Mouse (Mus musculus) adrenal gland, adult 18-20 months (tissue): ENCODE results near the gene Anapc7. TPM values are rescaled to one million over a fixed set of nuclear protein-coding genes. Genes with fewer than 3 reads are reported as not detected.
A peak's percentile ranks its signal among the peaks of the same experiment; 100 is the strongest.
"Not testable (repeated sequence)": the region's sequence is repeated elsewhere in the genome, so short reads cannot be mapped to it uniquely, and the experiment has no call there.

Source experiments
- DNase-seq, 2 experiments: peaks; one replicate each; pipeline ENCODE4 v3.0.0; 2021 to 2022; ENCODE audit warnings: low spot score in 2 of 2
- total RNA-seq, 2 experiments: library from RNA; stranded (reverse); gene quantifications; 1 replicate in 1 of 2; 2 replicates in 1 of 2; pipeline ENCODE4 v1.2.3; 2021

Gene Anapc7
- total RNA-seq, 2 experiments from 2014 or later: 42.2 to 51.8 TPM

DNA sequence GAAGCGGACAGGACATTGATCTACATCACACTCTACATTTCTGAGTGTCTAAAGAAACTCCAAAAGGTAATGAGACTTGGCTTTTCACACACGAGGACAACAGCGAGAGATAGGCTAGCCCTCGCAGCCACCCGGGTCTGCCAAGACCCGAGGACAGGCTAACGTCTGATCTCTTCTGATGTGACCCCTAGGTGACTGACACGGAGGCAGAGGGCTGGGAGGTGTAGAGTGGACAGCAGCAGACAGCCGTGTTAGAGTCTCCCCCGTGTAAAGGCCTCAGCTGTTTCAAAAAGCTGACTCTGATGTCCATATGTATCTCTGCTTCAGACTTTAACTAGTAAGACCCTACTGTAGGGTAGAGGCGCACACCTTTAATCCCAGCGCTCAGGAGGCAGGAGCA lies 18.1 kb upstream of the Anapc7 start:
- no peak for DNase-seq

DNA sequence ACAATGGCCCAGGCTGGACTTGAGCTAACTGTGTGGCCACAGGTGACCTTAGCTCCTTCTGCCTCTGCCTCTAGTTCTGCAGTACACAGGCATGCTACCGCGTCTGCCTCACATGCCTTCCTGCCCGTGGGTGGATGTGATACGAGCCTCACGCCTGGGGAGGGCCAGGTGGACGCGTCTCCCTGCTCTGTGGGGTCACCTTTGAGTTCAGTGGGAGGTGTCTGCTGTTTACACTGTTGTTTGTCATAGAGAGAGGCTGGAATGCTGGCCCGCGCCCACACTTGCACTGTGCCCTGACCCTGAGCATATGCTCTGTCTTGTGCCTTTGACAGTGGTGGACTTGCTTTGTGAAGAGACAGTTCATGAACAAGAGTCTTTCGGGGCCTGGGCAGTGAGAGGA lies 16.0 kb upstream of the Anapc7 start:
- no peak for DNase-seq

DNA sequence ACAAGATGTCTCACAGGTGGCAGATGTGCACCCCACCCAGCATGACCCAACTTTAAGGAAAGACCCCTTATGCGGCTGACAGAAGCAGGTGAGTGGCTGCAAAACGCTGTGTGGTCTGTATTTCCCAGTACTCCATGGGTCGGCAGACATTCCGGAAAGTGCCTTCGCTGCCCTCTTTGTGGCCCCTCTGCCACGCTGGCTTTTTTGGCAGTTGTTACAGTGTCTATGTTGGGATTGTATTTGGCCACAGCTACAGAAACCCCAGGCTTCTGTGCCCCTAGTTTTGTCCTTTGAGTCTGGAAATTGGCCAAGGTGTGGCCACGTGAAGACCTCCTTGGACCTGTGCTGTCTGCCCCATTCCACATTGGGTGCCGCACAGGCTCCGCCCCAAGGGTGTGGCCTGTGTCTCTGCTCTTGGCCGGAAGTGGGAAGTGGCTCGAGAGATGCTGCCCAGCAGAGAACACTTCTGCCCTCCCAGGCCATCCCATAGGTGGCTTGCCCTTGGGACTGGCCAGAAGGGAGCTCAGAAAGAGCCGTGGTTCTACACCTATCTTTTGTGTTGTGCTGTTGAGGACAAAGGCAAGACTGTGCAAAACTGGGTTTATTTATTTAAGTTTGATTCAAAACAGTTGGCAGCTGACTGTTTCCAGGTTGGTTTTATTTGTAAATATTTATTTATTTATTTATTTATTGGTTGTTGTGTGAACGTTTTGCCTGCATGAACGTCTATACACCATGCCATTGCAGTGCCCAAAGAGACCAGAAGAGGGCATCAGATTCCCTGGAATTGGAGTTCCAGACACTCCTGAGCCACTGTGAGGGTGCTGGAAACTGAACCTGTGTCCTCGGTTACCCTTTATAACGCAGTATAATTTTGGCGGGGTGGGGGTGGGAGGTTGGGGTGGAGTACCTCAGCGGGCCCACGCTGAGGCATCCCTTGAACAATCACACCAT lies 11.5 kb upstream of the Anapc7 start:
- DNase-seq: no peak

DNA sequence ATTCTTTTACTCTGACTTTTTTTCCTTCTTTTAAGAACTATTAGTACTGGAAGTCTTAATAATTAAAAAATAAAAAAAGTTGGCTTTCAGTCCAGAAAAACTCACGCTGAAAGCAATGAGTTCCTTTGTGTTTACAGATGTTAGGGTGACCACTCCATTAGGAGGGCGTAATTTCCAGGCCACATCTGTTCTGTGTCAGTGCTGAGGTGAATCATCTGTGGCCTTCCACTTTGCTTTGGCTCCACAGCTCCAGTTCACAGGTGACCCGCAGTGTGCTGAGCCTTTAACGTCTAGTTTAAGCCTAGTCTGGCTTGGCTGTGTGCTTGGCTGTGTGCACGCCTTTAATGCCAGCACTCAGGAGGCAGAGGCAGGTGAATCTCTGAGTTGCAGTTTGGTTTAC lies 9.6 kb upstream of the Anapc7 start:
- DNase-seq: no peak

DNA sequence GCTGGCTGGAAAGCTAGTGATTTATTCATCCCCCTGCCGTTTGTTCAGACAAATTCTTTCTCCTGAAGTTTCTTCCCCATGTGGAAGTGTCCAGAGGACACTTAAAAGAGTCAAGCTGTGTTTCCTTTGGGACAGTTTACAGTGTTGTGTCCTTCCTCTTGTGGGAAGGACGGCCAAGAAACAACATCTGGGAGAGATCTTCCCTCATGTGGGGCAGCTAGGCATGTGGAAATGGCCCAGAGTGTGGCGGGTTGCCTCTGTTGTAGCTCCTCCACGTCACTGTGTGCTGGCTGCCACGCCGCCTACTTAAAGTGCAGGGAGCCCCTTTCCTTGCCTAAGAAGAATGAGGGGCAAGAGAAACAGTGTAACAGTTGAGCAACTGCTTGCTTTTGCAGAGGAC lies 8.7 kb upstream of the Anapc7 start:
- DNase-seq: no peak

DNA sequence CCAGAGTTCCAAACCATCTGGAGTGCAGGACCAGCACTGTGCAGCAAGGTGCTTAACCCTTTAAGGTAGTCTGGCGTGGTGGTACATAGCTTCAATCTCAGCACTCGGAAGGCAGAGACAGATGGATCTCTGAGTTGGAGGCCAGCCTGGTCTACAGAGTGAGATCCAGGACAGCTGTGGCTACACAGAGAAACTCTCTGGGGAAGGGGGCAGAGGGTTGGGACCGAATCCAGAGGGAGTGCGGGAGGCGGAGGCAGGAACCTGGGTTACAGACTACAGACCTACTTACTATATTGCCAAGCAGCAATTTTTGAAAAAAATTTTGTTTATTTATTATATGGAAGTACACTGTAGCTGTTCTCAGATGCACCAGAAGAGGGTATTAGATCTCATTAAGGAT lies 7.1 kb upstream of the Anapc7 start:
- no peak for DNase-seq

DNA sequence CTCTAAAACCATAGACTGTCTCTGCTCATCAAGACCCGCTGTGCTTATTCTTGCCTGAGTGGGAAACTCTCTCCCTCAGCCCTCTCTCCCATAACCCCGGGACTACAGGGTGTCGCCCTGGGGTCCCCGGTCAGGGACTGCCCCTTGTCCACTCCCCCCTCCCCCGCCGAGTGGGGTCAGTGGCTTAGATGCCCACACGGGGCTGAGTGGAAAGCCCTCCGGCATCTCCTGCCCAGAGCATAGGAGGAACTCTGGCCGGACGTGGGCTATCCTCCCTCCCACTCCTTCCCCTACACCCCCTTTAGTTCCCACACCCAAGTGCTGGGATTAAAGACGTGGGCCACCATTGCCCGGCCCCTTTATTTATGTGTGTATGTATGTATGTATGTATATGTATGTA lies 6.0 kb upstream of the Anapc7 start:
- DNase-seq: no peak

DNA sequence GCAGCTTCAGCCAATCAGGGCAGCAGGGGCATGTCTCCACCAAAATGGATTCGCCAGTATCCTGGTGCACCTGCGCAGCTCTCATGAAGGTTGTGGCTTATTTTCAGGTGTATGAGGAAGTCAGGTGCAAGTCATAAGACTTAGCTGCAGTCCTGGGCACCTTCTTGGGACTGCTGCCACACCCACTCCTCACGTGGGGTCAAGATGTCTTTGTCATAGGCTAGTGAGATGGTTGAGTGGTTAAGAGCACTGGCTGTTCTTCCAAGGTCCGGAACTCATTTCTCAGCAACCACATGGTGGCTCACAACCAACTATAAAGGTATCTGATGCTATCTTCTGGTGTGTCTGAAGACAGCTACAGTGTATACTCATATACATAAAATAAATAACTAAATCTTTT lies 817 bp upstream of the Anapc7 start:
- not testable (repeated sequence) for DNase-seq

DNA sequence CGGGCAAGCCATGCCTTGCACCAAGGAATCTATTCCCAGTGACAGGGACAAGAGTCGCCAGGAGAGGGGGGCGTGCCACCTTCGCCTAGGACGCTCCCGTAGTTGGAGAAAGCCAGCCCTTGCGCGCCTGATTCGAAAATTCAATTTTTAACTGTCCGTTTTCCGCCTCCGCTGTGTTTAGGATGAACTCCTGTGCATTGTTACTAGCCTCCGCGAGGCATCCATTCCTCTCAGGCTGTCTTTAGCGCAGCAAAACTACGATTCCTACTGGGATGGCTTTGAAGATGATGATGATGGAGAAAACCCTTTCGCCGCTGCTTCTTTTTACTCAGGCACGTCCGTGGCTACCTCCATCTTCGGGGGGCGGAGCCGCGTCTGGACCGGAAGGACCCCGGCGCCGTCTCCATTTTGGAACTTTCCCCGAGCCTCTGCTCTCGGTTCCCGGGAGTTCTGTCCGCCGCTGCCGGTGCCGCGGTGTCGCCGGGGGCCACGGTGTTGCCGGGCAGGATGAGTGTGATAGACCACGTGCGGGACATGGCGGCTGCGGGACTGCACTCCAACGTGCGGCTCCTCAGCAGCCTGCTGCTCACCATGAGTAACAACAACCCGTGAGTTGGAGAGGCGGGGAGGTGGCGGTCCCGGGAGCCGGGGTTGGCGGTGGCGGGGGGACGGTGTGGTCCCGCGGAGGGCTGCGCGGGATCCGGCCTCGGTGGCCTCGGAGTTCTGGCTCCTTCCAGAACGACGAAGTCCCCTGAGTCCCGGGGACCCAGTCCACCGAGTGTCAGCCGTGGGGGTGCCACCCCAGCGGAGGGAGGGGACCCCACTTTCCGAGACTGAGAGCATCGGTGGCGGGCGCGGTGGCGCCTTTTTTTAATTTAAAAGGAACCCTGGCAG lies 825 bp downstream of the Anapc7 start:
- DNase-seq: peak; percentile 87 to 88

DNA sequence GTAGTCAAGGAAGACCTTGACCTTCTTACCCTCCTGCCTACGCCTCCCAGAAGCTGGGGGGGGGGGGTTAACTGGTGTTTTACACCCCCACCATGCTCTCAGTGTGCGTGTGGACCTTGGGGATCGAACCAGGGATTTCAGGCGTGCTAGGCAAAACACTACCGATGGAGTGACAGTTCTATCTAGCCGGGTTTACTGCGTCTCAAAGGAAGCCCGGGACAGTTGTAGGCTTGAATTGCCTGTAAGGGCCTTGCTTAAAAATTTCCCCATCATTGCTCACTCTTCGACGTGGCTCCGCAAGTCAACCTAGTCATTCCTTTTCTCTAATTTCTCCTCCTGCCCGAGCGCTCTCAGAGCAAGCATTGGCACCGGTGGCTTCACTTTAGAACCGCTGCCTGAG lies 1.6 kb downstream of the Anapc7 start:
- no peak for DNase-seq

DNA sequence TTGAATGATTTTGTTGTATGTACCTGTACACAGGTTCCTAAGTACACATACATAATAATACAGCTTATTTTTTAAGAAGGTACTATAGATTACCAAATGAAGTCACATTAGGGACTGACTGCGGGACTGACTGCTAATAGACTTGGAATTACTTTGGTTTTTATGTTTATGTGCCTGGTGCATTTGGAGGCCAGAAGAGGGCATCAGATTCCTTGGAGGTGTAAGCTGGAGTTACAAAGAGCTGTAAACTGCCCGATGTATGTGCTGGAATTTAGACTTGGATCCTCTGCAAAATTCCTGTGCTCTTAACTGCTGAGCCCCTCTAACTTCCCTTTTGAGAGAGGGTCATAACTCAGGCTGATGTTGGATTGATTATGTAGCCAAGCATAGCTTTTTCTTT lies 4.1 kb downstream of the Anapc7 start:
- DNase-seq: no peak

DNA sequence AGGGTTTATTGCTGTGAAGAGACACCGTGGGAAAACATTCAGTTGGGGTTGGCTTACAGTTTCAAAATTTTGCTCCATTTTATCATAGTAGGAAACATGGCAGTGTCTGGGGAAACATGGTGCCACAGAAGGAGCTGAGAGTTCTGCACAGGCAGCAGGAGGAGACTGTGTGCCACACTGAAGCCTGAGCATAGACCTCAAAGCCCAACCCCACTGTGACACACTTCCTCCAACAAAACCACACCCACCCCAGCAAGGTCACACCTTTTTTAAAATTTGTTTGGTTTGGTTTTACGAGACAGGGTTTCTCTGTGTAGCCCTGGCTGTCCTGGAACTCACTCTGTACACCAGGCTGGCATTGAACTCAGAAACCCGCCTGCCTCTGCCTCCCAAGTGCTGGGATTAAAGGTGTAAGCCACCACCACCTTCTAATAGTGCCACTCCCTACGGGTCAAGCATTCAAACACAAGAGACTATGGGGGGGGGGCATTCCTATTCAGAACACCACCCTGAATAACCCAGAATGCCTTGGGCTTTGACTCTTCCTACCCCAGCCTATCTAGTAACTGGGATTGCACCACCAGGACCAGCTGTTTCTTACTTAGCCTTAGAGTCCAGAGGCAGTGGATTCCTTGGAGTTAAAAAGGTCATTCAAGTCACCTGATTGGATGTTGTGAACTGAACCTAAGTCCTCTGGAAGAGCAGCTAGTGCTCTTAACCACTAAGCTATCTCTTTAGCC lies 8.7 kb downstream of the Anapc7 start:
- DNase-seq: no peak

DNA sequence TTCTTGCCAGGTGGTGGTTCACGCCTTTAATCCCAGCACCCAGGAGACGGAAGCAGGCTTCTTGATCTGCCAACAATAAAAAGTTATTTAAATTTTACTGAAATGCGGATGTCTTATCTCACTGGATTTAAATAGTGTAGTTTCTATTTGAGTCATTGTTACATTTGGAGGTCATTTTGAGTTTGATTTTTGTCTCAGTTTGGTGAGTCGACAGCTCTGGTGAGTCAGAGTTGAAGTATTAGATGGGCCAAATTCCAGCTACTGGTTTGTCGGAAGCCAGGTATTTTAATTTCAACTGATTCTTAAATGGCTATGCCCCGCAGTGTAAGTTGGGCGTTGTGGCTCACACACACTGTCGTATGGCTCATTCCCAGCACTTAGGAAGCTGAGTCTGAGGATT lies 9.7 kb downstream of the Anapc7 start:
- DNase-seq: no peak

DNA sequence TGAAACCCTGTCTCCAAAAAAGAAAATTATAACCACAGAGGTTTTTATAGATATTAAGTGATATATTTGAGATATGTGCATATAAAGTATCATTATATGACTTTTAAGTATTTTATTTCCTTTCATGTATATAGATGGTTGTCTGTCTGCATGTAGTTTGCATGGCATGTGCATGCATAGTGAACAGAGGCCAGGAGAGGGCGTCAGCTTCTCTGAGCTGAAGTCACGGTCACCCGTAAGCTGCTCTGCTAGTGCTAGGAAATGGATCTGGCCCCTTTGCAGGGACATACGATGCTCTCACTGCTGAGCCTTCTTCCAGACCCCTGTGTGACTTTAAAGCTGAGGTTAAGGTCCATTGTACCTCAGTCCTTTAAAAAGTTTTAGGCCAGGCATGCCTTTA lies 13.0 kb downstream of the Anapc7 start:
- DNase-seq: no peak

DNA sequence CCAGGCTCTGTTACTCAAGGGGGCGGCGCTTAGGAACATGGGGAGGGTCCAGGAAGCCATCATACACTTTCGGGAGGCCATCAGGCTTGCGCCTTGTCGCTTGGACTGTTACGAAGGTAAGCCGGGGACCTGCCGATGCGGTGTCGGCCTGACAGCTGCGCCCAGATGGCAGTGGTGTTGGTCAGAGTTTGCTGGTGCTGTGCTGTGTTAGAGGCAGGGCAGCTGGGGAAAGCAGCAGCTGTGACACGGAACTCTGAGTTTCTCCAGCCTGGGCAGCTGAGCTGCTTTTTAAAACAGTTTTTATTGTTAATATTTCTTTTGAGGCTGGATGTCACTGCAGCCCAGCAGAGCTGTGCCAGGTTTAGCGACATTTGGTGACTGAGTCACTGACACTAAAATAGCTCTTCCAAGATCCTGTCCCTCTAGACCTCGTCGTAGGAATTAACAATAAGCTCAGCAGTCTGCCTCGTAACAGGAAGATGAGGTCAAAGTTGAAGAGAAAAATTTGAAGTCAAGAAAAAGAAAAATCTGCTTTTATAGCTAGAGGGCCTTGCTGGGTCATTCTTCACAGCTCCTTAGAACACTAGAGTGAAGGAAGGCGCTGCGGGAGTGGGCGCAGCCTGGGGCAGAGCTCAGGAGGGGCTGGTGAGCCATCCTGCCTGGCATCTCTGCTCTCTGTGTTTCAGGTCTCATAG lies 18.1 kb downstream of the Anapc7 start:
- no peak for DNase-seq

DNA sequence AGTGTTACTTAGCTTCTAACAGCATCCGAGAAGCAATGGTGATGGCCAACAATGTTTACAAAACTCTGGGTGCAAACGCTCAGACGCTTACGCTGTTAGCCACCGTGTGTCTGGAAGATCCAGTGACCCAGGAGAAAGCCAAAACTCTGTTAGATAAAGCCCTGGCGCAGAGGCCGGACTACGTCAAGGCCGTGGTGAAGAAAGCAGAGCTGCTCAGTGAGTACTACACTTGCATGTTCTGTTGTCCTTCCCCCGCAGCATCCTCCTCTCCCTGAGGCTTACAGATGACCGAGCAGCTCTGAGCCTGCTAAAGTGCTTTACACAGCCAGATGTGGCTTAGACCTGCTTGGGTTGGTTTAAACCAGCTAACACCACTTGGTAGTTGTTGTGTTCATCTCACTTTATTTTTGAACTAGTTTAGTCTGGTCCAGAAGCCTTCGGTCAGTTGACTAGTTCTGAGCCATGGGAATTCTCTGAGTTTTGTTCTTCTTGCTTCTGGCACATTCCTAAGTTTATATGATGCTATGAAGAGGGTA lies 18.7 kb downstream of the Anapc7 start:
- DNase-seq: no peak

DNA sequence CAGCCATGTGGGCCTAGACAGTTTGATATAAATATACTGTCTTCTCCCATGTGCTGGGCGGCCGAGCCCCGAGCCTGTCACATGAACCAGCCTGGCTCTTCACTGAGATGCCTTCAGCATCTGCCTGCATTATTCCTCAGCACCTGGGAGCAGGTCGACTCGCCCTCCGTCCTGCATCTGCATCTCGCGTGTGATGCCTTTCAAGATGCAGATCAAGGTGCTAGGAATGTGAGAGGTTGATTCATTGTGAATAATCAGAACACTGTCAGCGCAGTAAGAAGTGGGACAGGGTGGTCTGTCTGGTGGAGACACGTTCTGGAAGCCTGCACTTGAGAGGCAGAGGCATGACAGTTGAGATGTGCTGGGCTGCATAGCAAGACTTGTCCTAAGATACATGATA lies 23.0 kb downstream of the Anapc7 start:
- DNase-seq: no peak

DNA sequence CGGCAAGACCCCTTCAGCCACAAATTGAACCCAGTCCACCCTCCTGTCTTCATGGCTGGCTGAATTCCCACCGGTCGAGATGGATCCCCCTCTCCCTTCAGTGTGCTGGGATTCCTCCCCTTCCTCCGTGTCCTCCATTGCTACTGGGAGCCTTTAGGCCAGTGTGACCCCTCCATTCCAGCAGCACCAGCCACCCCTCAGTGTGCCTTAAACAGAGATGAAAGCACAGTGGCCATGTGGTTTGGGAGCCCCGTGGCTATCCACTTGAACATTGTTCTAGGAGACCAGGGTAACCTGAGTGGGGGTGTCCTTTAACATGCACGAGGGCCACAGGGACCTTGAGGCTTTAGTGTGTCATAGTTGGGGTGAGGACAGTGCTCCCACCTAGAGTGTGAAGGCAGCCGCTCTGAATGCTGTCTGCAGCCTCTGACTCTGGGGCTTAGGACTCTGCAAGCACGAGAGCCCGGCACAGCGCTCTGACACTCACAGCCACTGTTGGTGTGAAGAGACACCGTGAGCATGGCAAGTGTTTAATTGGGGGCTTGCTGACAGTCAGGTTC lies 23.6 kb downstream of the Anapc7 start:
- DNase-seq: no peak

DNA sequence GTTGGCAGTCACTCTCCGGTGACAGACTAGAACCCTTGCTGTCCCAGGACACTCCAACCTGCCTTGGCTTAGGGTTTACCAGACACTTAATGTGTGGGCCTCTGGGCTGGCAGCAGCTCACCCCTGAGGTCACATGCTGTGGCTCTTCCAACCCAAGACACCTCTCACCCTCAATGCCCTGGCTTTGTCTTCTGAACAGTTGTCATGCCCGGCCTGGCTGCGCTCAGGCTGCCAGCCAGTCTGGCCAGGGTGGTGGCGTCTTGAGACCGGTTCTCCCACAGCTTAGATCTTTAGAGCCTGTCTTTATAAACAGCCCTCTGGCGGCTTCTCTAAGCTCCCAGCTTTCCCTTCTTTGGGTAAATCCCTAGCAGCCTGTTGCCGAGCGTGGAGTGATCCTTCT lies 26.4 kb downstream of the Anapc7 start:
- DNase-seq: no peak

DNA sequence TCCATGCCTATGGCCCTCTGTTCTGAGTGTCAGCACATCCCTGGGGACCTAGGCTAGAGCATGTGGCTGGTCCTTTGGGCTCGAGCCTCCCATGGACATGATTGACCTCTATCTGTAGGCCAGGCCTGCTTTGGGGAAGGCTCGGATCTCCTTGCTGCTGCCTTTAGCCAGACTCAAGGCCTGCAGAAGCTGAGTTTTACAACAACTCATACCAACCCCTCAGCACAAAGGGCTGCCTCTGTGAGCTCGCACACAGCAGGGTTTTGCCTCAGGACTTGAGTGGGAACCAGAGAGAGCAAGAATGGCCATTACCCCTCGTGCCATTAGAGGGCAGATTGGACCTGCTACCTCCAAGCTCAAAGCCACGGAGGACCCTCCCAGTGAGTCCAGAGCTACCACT lies 27.4 kb downstream of the Anapc7 start:
- no peak for DNase-seq
